Mouse (Mus musculus): ENCODE results near the gene Sema5b.

GRCm38 (mm10) chr16:35607250-35607649 is 66.3 kb downstream of the Sema5b start:
- TF ChIP-seq UBTF (IDR thresholded peaks at IDR 0.05; ENCODE audit: borderline replicate concordance, insufficient read depth, low read depth, low read length), result no peak
- no peak for TF ChIP-seq CTCF (IDR thresholded peaks at IDR 0.05 in 2 of 3, conservative IDR thresholded peaks at IDR 0.05 in 1 of 3; ENCODE audit: control insufficient read depth in 1 of 3, insufficient read depth in 1 of 3, low read depth in 2 of 3, low read length in 3 of 3, poor library complexity in 1 of 3, severe bottlenecking in 1 of 3)
- no peak for TF ChIP-seq EP300 (IDR thresholded peaks at IDR 0.05; ENCODE audit: low read depth in 1 of 2, low read length in 2 of 2)
- no peak for TF ChIP-seq CHD1 (IDR thresholded peaks at IDR 0.05; ENCODE audit: low read depth, low read length)
- no peak for TF ChIP-seq ZC3H11A (IDR thresholded peaks at IDR 0.05; ENCODE audit: low read depth, low read length)
- no peak for TF ChIP-seq HCFC1 (IDR thresholded peaks at IDR 0.05; ENCODE audit: low read depth, low read length)
- no peak for TF ChIP-seq GATA1 (IDR thresholded peaks at IDR 0.05; ENCODE audit: low read depth, low read length)
- TF ChIP-seq ETS1 (IDR thresholded peaks at IDR 0.05; ENCODE audit: low read depth, low read length), result no peak
- no peak for TF ChIP-seq SMC3 (IDR thresholded peaks at IDR 0.05; ENCODE audit: low read depth, low read length)
- no peak for TF ChIP-seq POLR2A (IDR thresholded peaks at IDR 0.05; ENCODE audit: control insufficient read depth in 1 of 2, insufficient read depth in 1 of 2, low read depth in 1 of 2, low read length in 2 of 2, poor library complexity in 1 of 2)
